Mouse (Mus musculus) spleen, adult 12 weeks (tissue): ENCODE data around the gene Magoh.

Experiments used
- DNase-seq: peaks from one replicate; pipeline ENCODE4 v3.0.0; 2022; ENCODE audit warnings: low spot score

The Magoh gene

GRCm38 (mm10) chr4:107879254-107880050 is at the start of gene Magoh:
Gene Magoh, plus strand, starts transcription at chr4:107879755.
- DNase-seq, result peak; percentile 92

GRCm38 (mm10) chr4:107830189-107830588 is 49.4 kb upstream of the Magoh start:
- no peak for DNase-seq

GRCm38 (mm10) chr4:107830821-107831221 is 48.7 kb upstream of the Magoh start:
- DNase-seq, result no peak

GRCm38 (mm10) chr4:107831678-107832077 is 47.9 kb upstream of the Magoh start:
- DNase-seq, result no peak

GRCm38 (mm10) chr4:107833525-107833924 is 46.0 kb upstream of the Magoh start:
- no peak for DNase-seq

GRCm38 (mm10) chr4:107834643-107835314 is 44.8 kb upstream of the Magoh start:
- no peak for DNase-seq

GRCm38 (mm10) chr4:107835508-107835909 is 44.0 kb upstream of the Magoh start:
- no peak for DNase-seq

GRCm38 (mm10) chr4:107836758-107837157 is 42.8 kb upstream of the Magoh start:
- no peak for DNase-seq

- DNase-seq, result no peak
Observed at GRCm38 (mm10) chr4:107837910-107838309, 41.6 kb upstream of the Magoh start.

- DNase-seq, result no peak
Observed at GRCm38 (mm10) chr4:107843687-107844086, 35.9 kb upstream of the Magoh start.

- DNase-seq, result peak; percentile 65
Observed at GRCm38 (mm10) chr4:107844971-107845370, 34.6 kb upstream of the Magoh start.

GRCm38 (mm10) chr4:107846795-107847194 is 32.8 kb upstream of the Magoh start:
- no peak for DNase-seq

- no peak for DNase-seq
Observed at GRCm38 (mm10) chr4:107848546-107848945, 31.0 kb upstream of the Magoh start.

- DNase-seq, result no peak
Observed at GRCm38 (mm10) chr4:107849621-107850020, 29.9 kb upstream of the Magoh start.

GRCm38 (mm10) chr4:107850091-107850490 is 29.5 kb upstream of the Magoh start:
- no peak for DNase-seq

- DNase-seq, result no peak
Observed at GRCm38 (mm10) chr4:107853333-107853732, 26.2 kb upstream of the Magoh start.

- no peak for DNase-seq
Observed at GRCm38 (mm10) chr4:107853836-107854235, 25.7 kb upstream of the Magoh start.

GRCm38 (mm10) chr4:107856958-107857686 is 22.4 kb upstream of the Magoh start:
- DNase-seq, result no peak

GRCm38 (mm10) chr4:107858995-107859394 is 20.6 kb upstream of the Magoh start:
- no peak for DNase-seq

- no peak for DNase-seq
Observed at GRCm38 (mm10) chr4:107864866-107865265, 14.7 kb upstream of the Magoh start.

GRCm38 (mm10) chr4:107881631-107882030 is 2.1 kb downstream of the Magoh start:
- DNase-seq, result no peak

- no peak for DNase-seq
Observed at GRCm38 (mm10) chr4:107886371-107886770, 6.8 kb downstream of the Magoh start.

- no peak for DNase-seq
Observed at GRCm38 (mm10) chr4:107889385-107889730, 9.8 kb downstream of the Magoh start.
